Mouse (Mus musculus) ES-Bruce4 (cell line): Measurements from ENCODE around the gene Ankrd65.

Source experiments
- EP300 ChIP-seq: IDR thresholded peaks from 2 replicates; pipeline ENCODE4 v1.6.1; 2011; ENCODE audit warnings: low read depth, low read length; ENCODE audit not compliant: insufficient read depth
- POLR2A ChIP-seq: IDR thresholded peaks from one replicate; pipeline ENCODE4 v1.8.1; 2011; ENCODE audit warnings: low read length; ENCODE audit not compliant: insufficient read depth

DNA sequence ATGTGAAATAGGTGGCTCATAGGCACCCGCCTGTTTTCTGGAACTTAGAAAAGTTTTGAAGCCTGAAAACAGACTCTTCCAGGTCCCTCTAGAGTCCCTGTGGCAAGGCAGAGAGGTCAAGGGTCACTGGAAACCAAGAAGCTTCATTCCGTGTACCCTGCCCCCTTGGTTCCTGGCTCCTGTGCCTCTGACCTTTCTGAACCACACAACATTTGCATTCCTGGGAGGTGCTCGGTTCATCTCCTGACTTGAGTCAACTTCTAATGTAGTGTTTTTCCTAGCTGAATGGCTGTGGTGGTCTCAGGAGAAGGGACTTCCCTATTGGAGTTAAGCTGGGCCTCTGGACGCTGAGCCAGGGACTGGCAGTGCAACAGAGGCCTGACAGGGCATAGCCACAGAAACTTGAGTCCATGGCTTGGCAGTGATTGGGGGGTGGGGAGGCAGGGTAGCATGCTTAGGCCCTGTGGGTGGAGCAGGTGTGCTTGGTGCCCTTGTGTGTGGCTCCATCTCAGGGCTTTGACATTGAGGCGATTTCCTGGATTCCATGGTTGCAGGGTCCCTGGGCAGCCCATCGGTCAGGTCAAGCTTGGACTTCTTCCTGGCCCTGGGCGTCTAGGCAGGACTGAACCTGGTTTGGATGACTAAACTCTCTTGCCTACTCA lies 58.3 kb downstream of the Ankrd65 start:
- TF ChIP-seq EP300 (no peak), POLR2A (no peak)
